In the genomic region with DNA sequence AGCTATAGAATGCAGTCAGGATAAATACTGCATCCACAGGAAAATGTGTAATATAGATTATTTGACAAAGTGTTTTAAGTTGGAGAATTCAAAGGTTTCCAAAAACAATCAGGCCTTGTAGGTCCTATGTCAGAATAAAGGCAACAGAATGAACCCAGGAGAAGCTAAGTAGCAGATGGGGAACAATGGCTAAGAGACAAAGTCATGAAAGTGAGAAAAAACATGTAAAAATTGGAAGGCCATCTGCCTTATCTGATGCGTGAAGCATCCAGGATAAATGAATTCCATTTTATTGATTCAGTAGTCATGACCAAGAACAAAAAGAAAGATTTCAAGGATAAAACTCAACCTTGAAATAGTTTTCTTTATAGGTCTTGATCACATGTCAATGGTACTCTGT, we compare ENCODE assay signal across 24 mouse cellular contexts.
"Had no signal": no experiment of that assay in that cellular context is flagged by ENCODE, and none has a peak within 500 bp of the region (broad histone marks: within the 10 kb centered on the region; RNA-seq: fewer than 3 reads in every experiment).

No protein-coding gene starts in this region.

- H3K4me3 ChIP-seq: embryonic facial prominence, embryonic 10.5 days; embryonic facial prominence, embryonic 12.5 days; embryonic facial prominence, embryonic 13.5 days; embryonic facial prominence, embryonic 15.5 days; erythroblast, embryonic 14.5 days; forebrain, embryonic 10.5 days; forebrain, embryonic 12.5 days; forebrain, embryonic 13.5 days; forebrain, embryonic 15.5 days; gastrocnemius, adult 2 months; heart, adult 2 months had no signal

- H3K4me1 ChIP-seq: embryonic facial prominence, embryonic 10.5 days; embryonic facial prominence, embryonic 12.5 days; embryonic facial prominence, embryonic 13.5 days; embryonic facial prominence, embryonic 15.5 days; forebrain, embryonic 10.5 days; forebrain, embryonic 12.5 days; forebrain, embryonic 13.5 days; forebrain, embryonic 15.5 days had no signal

- H3K36me3 ChIP-seq: embryonic facial prominence, embryonic 10.5 days; embryonic facial prominence, embryonic 12.5 days; embryonic facial prominence, embryonic 13.5 days; embryonic facial prominence, embryonic 15.5 days; forebrain, embryonic 10.5 days; forebrain, embryonic 12.5 days; forebrain, embryonic 15.5 days had no signal

- DNase-seq: cerebellum, adult 9-11 months; cerebellum, postnatal 10 days; cerebellum, postnatal 14 days; cerebellum, postnatal 25 days; cerebellum, postnatal 36 days; embryo, embryonic 11 days; forebrain, postnatal 0 days; gastrocnemius, adult 2 months; gastrocnemius, postnatal 10 days; gastrocnemius, postnatal 14 days; gastrocnemius, postnatal 25 days; gastrocnemius, postnatal 36 days; heart, adult 11 months; heart, adult 18-20 months; heart, adult 2 months had no signal

- H3K27ac ChIP-seq: embryonic facial prominence, embryonic 10.5 days; embryonic facial prominence, embryonic 12.5 days; embryonic facial prominence, embryonic 13.5 days; embryonic facial prominence, embryonic 15.5 days; forebrain, embryonic 10.5 days; forebrain, embryonic 12.5 days; forebrain, embryonic 13.5 days; forebrain, embryonic 15.5 days; gastrocnemius, adult 2 months; heart, adult 2 months had no signal

- H3K27me3 ChIP-seq: embryonic facial prominence, embryonic 12.5 days; embryonic facial prominence, embryonic 13.5 days; embryonic facial prominence, embryonic 15.5 days; forebrain, embryonic 12.5 days; forebrain, embryonic 13.5 days; forebrain, embryonic 15.5 days had no signal
